Mouse (Mus musculus) spleen, postnatal 4 days (tissue): ENCODE data around the gene Ipmk.
A peak's percentile ranks its signal among the peaks of the same experiment; 100 is the strongest.

Experiments used
- DNase-seq, 2 experiments: peaks; one replicate each; pipeline ENCODE4 v3.0.0; 2022; ENCODE audit warnings: low spot score in 2 of 2

The Ipmk gene

DNA sequence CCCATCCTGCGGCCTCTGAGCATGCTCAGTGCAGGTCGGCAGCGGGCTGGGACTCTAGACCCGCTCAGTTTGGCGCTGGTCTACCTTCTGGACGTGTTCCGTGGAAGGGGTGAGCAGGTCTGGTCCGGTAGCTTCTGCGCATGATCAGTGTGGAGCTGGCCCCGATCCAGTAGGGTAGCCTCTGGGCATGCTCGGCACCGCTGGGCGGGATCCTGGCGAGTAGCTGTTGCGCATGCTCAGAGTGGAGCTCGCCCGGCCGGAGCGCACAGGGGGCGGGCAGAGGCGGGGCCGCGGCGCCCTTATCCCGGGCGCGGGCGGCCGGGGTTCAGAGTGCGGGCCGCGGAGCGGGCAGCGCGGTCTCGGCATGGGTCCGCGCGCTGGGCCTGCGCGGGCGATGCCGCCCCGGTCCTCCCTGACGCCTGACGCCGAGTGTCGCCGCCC is at the start of gene Ipmk:
Gene Ipmk, plus strand, starts transcription at position 255 of the 441 bp plus-strand sequence.
- DNase-seq = peak; percentile 99

DNA sequence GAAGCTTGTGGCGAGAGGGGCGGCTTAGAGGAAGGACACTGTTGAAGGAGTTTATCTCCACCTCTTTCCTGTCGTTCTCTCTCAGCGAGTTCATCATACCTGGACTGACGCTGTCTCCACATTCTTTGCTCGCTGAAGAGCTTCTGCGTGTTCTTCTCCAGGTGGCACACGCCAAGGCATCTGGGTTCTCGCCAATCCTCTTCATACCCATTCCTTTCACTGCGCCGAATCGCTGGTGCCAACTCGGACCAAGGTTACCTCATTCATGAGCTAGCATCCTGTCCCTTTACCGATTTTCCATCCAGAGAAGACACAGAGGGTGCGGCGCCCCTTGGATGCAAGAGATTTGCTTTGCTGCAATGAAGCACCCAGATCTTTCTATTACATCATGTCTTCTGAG is 47.4 kb upstream of the Ipmk start:
- no peak for DNase-seq

DNA sequence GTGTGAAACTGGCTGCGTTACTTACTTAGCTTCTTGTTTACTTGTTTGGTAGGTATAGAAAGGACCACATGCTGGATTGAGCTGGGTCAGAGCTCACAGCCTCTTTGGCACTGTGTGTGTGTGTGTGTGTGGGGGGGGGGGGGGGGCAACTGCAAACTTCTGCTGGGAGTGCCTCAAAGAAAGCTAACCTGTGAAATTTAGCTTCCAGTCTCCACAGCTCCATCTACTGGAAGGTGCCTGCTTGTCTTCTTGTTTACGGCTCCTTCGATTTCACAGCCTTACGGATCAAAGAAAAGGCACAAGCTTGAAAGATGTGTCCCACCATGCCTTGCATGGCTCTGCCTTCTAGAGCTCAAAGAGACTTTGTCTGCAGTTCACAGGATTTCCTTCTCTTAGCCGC is 45.1 kb upstream of the Ipmk start:
- no peak for DNase-seq

DNA sequence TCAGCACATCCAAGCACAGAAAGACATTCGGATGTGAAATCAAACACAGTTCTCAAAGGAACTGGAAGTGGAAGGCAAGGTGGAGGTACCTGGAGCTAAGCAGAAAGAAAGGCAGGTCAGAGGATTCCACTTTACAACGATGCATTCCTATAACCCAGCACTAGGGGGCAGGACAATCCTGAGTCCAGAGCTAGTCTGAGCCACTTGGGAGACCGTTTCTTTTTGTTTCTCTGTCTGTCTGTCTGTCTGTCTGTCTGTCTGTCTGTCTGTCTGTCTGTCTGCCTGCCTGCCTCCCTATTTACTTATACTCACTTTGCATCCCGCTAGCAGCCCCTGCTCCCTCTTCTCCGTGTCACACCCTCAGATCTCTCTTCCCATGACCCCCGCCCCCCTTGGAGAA is 41.4 kb upstream of the Ipmk start:
- peak in 1 of 2 experiments; percentile 23 for DNase-seq

DNA sequence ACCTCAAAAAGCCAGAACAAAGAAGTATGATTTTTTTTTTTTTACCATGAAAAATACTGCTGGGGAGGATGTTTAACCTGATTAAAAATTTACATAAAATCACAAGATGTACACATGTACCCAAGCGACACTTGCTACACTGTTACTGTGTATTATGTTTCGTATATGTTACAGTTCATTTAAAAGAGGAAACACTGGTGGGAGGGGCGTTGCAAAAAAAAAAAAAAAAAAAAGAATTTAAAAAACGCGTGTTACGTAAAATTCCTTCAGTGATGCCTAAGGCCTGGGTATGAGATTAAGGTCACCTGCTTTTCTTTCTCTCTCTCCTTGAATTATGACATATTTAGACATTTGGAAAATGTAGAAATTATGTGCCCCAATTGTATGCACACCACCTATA is 40.8 kb upstream of the Ipmk start:
- DNase-seq = no peak

DNA sequence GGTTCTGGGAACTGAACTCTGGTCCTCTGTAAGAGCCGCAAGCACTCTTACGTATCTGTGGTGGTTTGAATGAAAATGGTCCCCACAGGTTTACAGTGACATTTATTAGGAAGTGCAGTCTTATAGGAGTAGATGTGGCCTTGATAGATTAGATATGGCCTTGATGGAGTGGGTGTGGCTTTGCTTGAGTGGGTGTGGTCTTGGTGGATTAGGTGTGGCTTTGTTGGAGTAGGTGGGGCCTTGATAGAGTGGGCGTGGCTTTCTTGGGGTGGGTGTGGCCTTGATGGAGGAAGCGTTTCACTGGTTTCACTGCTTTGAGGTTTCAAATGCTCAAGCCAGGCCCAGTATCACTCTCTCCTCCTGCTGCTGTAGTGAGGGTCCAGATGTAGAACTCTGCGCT is 39.4 kb upstream of the Ipmk start:
- DNase-seq = no peak

DNA sequence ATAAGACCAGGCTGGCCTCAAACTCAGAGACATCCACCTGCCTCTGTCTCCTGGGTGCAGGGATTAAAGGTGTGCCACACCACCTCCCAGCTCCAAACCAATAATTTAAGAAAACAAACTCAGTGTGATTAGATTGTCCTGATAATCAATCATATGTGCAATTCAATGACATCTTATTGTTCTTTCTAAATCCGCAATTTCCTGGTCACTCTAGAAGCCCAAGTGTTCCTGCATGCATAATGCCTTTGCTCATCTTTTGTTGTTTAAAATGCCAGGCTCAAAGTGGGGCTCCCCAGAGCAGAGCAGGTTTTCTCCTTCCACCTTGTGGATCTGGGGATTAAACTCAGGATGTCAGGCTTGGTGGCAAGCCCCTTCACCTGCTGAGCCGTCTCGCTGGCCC is 37.3 kb upstream of the Ipmk start:
- no peak for DNase-seq

DNA sequence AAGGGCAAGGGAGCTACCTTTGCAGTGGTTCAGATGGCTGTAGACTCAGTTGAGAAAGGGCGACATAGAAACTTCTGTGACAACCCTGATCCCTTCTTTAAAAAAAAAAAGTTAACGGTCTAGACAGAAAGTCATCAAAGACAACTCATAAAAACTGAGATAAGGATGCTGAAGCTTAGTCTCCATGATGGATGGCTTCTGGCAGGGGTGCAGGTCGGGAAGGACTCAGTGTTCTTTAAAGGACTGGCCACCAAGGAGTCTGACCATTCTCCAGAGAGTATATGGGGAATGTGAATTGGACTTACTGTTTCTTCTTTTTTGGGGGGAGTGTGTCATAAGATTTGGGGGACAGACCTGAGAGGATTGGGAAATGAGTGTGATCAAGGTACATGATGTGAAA is 33.0 kb upstream of the Ipmk start:
- no peak for DNase-seq

DNA sequence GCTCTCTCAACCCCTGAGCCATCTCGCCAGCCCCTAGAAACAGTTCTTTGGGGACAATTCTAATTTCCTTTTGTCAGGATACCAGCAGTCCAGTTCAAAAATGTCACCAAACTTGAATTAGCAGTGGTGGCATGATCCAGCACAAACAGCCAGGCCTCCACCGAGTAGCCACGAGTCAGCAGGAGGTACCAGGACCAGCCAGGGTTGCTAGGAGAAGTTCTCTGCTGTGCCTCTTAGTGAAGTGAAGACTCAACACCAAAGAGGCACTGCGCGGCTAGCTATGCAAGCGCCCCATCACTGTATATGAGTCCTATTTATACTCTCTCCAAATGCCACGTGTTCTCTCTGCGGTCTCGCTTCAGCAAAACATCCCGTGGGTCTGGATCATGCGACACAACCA is 31.5 kb upstream of the Ipmk start:
- no peak for DNase-seq

DNA sequence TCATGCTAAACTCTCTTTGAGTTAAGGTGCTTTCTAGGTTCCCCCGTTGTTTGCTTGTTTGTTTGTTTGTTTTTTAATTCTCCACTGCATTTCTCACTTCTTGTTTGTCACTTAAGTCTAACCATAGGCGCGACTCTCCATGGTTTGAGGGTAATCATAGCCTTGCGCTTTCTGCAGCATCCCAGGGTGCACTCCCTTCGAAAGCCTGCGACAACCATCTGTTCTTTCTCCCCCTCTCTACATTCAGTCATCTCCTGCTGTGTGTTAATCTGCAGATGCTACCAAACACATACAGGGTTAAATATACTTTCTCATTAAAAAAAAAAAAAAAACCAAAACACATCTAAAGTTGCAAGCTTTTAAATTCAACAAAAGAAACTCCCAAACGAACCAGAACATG is 31.1 kb upstream of the Ipmk start:
- DNase-seq = no peak

DNA sequence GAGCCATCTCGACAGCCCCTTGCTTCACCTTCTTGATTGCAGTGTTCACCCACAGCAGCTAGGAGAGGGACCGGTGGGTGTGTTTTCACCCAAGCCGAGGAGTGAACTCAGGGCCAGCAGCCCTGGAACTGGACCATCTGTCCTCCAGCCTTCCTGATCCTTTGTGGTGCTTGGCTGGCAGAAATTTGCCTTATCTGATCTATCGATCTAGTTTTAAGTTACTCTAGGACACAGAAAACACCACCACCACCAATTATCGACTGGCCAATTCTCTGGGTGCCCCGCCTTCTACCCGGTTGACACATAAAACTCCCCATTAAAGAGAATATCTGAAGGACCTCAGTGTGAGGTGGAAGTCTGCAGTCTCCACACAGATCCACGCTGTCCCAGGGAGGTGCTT is 23.9 kb upstream of the Ipmk start:
- DNase-seq = no peak

DNA sequence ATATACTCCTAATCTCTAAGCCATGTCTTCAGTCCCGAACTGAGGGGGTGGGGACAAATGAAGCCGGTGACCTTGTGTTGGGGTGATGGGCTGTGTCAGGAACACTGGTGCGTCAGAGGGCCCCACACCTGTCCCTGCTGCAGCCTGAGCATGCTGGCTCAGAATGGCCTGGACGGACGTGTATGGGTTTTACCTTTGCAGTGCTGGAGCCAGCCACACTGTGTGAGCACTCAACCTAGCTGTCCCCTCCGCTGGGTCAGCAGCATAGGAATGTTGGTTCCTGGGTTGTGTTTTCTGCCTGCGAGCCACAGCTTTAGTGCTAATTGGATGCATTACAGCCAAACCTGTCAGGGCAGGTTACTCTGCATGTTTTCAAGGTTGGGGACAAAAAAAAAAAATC is 21.4 kb upstream of the Ipmk start:
- no peak for DNase-seq

DNA sequence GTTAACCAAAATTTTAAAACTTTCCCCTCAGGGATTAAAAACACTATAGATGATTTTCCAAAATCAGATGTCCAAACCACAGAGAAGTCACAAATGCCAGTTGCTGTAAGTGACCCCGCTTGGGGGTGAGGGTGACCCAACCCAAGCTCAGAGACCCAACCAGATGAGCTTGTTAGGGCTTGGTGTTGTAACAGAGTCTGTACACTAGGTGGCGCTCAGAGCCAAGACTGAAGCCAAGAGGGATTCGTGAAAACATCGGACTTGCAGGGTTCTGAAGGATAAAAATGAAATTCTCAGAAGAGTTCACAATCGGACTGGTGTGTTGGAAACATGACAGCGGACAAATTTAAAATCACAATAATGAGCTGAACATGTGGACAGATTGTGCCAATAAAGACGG is 20.8 kb upstream of the Ipmk start:
- peak; percentile 55 to 82 for DNase-seq

DNA sequence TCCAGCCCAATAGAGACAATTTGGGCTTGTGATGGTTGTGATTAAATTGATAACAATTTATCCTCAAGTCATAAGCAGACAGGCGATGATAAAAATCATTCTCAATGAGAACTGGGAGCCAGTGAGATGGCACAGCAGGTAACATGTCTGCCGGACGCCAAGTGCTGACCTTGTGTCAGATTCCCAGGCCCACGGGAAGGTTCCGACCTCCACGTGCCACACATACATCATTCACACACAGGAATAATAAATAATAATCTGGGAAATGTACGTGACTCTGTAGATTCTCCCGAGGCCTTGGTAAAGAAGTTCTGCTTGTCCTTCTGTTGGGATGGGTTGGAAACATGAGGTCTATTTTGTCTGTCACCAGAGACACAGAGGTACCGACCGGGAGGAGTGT is 20.2 kb upstream of the Ipmk start:
- no peak for DNase-seq

DNA sequence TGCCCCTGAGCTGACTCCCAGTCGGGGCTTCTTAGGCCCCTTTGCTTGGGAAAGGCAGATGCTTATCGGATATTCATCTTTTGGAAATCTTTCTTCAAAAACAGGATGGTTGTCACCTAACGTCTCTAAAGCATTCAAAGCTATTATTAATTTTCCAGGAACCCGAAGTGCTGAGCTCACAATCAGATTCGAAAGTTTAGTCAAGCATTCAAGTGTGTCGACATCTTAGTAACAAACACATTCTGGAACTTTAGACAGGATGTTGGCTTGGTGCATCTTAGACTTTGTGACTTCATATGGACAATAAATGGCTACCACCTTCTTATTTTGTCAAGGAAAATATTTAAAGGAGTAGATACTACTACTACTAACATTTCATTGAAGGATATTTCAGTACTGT is 19.2 kb upstream of the Ipmk start:
- DNase-seq = no peak

DNA sequence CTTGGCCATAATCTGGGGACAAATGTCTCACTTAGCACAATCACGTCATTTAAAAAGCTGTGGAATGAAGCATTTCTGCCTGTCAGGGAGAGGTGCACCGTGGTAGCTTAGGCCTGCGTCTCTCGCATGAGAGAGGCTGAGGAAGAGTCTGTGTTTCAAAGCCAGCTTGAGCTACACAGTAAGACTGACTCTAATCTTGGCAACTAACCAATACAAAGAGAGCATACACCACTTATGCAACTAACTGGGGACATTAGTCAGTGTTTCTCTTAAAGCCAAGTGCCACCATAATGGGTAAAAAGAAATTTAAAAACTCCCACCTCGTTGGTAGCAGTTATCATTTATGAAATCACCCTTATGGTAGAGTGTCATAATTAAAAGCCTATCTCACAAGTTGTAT is 18.7 kb upstream of the Ipmk start:
- DNase-seq = no peak

DNA sequence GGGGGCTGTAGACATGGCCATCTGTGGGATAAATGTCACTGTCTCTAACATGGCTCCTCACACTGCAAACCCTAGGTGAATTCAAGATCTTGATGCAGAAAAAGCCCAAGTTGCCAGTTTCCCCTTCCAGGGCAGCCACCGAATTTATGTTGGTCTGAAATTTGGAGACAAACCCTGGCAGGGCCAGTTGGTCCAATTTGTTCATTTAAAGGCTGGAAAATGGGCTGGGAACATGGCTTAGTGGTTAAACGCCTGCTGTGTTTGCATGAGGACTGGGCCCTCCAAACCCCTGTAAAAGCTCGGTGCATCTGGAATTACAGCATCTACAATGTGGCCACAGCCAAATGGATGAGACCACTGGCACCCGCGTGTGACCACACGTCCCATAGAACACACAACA is 18.3 kb upstream of the Ipmk start:
- no peak for DNase-seq

DNA sequence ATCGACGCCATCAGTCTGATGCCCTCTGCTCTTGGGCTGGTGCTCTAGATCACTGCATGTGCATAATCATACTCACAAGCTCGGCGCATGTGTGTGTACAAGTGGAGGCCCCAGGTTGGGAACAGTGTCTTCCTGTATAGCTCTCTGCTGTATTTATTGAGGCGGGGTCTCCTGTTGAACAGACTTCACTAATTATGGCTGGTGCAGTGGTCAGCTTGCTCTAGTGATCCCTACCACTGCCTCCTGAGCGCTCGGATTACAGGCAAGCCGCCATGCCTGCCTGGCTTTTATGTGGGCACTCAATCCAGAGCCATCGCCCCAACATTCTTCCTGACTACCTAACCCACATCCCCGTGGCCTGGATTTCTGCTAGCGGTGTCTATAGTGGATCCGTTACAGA is 17.5 kb upstream of the Ipmk start:
- no peak for DNase-seq

DNA sequence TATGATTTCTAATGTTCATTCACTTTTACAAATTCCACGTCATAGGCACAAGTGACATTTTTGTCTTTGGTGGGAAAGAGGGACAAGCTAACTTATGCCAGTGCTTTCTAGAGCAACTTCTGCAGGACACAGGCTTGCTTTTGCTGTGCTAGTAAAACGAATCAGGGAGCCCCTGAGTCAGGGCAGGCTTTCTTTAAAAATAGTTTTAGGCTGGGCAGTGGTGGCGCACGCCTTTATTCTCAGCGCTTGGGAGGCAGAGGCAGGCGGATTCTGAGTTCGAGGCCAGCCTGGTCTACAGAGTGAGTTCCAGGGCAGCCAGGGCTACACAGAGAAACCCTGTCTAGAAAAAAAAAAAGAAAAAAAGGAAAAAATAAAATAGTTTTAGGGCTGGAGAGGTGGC is 15.7 kb upstream of the Ipmk start:
- DNase-seq = no peak

DNA sequence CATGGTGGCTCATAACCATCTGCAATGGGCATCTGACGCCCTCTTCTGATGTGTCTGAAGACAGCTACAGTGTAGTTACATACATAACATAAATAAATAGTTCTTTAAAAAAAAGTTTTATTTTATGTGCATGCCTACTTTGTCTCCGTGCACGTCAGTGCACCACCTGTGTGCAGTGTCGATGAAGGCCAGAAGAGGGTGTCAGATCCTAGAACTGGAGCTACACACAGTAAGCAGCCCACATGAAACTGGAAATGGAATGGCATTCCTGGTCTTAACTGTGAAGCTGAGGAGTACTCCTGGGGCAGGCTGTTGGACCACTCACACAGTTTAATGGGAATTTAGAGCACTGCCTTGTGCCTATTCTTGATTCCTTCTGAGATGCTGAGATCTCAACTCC is 15.2 kb upstream of the Ipmk start:
- no peak for DNase-seq

DNA sequence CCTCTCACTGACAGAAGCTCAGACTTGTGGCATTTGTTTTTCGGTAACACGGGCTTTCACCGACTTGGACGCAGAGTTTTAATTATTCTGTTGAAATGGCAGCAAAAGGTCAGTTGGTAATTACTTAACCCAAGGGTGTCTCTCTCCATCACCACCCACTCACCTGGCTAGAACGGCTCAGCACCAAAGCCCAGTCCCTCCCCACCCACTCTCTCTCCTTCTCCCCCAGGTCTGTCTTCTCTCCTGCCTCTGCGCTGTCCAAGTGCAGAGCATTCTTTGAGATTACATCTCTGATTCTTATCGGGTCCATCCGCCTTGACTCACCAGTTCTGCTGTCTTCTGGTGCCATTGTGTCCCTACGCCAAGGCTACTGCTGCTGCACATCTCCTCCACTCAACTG is 14.7 kb upstream of the Ipmk start:
- no peak for DNase-seq

DNA sequence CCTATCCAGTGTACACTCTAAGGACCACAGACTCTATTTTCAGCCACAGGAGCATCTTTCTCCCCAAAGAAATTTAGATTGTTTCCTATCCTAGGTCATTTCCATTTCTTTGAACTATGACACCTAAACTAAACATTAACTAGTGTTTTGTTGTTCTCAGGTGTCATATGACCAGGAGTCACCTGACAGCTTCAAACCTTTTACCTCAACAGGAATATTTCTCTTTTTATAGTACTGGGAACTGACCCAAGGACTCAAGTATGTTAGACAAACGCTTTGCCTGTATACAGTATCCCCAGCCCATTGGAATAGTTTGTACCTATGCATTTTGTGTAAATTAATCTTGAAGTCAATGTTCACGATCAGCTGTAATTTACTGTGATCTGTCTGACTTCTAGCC is 9.8 kb upstream of the Ipmk start:
- DNase-seq = no peak

DNA sequence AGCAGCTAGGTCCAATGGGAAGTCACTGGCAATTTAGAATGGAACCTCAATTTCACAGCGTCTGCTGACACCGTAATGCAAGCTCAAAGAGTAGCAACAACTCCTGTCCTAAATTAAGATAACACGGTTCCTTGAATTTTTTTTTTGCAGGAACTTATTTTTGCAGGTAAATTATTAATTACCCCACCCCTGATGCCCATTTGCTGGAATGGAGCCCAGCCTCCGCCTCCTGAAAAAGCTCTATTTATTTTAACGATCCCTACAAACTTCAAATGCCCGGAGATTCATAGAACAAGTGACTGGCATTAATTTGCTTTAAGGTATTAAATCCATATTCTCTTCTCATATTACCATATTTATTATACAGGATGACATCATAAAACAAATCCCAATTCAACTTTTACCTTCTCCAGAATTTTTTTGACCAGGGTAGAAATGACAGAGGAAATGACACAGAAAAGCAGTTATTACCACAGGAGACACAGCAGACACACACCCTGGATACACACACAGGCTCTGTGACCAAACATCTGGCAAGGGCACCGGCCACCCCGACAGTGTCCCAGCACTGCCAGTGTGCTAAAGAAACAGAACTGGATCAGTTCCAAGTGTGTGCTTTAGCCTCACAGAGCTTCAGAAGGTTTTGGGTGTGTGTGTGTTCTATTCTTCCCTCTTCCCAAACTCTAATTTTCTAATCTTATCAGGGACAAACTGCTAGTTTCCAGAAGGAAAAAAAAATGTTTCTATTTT is 9.2 kb upstream of the Ipmk start:
- no peak for DNase-seq

DNA sequence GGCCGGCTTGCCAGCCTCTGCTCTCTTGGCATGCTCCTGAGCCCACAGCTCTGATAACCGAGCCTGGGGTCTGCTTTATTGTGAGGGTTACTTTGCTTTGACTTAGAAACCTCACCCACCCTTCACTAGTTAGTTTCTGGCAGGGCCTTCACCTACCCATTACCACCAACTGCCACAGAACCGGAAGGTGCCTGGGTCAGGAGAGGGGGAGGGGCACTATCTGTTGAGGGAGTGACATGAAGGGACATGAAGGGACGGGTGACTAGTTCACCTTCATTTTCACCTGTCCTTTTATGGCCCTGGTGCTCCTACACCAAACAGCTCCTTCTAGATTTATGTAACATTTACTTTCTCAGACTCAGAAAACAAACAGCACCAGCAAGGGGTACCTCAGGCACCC is 8.1 kb upstream of the Ipmk start:
- peak in 1 of 2 experiments; percentile 53 for DNase-seq
